Mouse (Mus musculus): Measurements from ENCODE around the gene Gzmf. TPM values are rescaled to one million over a fixed set of nuclear protein-coding genes. Genes with fewer than 3 reads are reported as not detected.
A peak's percentile ranks its signal among the peaks of the same experiment; 100 is the strongest.

Gzmf gene
- polyA plus RNA-seq, 1 experiment, result not detected

DNA sequence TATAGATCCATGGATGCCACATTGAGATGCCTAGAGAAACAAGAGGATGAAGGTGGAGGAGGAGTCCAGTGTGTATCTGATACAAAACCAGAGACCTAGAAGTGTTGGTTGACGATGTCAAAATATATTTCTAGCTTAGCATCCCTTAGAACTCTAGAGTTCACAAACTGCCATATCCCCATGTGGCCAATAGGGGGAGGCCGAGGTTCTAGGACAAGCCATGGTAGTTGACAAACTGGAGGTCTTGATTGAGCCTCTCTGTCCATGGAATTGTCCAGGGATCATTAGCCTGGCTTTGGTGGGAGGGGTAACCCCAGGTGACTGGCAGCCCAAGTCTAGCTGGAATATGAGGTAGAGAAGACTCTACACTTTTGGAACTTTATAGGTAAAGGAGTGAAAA is 55.9 kb downstream of the Gzmf start:
- DNase-seq, result peak; percentile 9
- Histone ChIP-seq H3K27me3 (ENCODE audit: control insufficient read depth, insufficient read depth, low read length) (no peaks in the 10 kb centered on the region), H3K4me3 (ENCODE audit: control insufficient read depth, insufficient read depth, low read length) (no peak overlapping the region), H3K36me3 (ENCODE audit: control insufficient read depth, insufficient read depth, low read length) (no peaks in the 10 kb centered on the region), H3K27ac (ENCODE audit: control insufficient read depth, insufficient read depth, low read length) (no peak overlapping the region), H3K4me1 (replicated peaks; ENCODE audit: control insufficient read depth, insufficient read depth, low read length) (no peaks in the 10 kb centered on the region)
- no peak for TF ChIP-seq POLR2A (IDR thresholded peaks at IDR 0.05; ENCODE audit: control insufficient read depth, extremely low read depth, insufficient read depth, low read length, poor library complexity)
- TF ChIP-seq CTCF (IDR thresholded peaks at IDR 0.05; ENCODE audit: borderline replicate concordance, control insufficient read depth, extremely low read depth, insufficient read depth, low read length, poor library complexity), result no peak
- WGBS, result 74% methylated on average over 2 of the region's 2 CpGs

Other genes starting within 250 kb of the Gzmf start
- gene Mcpt1, start 193.4 kb downstream of the Gzmf start, polyA plus RNA-seq (2012; rRNA removed), result 0.66 and 0.77 TPM in 2 replicates
- not detected in 2 replicates for gene Mcpt9, start 180.9 kb downstream of the Gzmf start, polyA plus RNA-seq (2012; rRNA removed)
- 0.24 and 0.43 TPM in 2 replicates for gene Mcpt2, start 169.4 kb downstream of the Gzmf start, polyA plus RNA-seq (2012; rRNA removed)
- 1.9 and 2.9 TPM in 2 replicates for gene Mcpt4, start 149.1 kb downstream of the Gzmf start, polyA plus RNA-seq (2012; rRNA removed)
- 0.20 TPM in 1 of 2 replicates, not detected in the other for gene Mcpt8, start 126.1 kb downstream of the Gzmf start, polyA plus RNA-seq (2012; rRNA removed)
- 0.09 and 0.74 TPM in 2 replicates for gene Ctsg, start 108.8 kb downstream of the Gzmf start, polyA plus RNA-seq (2012; rRNA removed)
- gene Gzme, start 90.8 kb downstream of the Gzmf start, polyA plus RNA-seq (2012; rRNA removed), result not detected in 2 replicates
- gene Gzmd, start 78.8 kb downstream of the Gzmf start, polyA plus RNA-seq (2012; rRNA removed), result not detected in 2 replicates
- not detected in 2 replicates for gene Gzmg, start 51.8 kb downstream of the Gzmf start, polyA plus RNA-seq (2012; rRNA removed)
- gene Gzmn, start 36.8 kb downstream of the Gzmf start, polyA plus RNA-seq (2012; rRNA removed), result not detected in 2 replicates
- gene Gzmc, start 23.2 kb upstream of the Gzmf start, polyA plus RNA-seq (2012; rRNA removed), result 0.54 and 0.60 TPM in 2 replicates
- 1.2 and 2.2 TPM in 2 replicates for gene Gzmb, start 50.8 kb upstream of the Gzmf start, polyA plus RNA-seq (2012; rRNA removed)
- gene Atp12a, start 153.7 kb upstream of the Gzmf start, polyA plus RNA-seq (2012; rRNA removed), result 0.23 and 0.69 TPM in 2 replicates
- gene Rnf17, start 191.2 kb upstream of the Gzmf start, polyA plus RNA-seq (2012; rRNA removed), result 0.03 TPM in 1 of 2 replicates, not detected in the other

Data from thymus, adult 2 months (tissue).